Mouse (Mus musculus): ENCODE data around the gene Dpp6.

Gene Dpp6

DNA sequence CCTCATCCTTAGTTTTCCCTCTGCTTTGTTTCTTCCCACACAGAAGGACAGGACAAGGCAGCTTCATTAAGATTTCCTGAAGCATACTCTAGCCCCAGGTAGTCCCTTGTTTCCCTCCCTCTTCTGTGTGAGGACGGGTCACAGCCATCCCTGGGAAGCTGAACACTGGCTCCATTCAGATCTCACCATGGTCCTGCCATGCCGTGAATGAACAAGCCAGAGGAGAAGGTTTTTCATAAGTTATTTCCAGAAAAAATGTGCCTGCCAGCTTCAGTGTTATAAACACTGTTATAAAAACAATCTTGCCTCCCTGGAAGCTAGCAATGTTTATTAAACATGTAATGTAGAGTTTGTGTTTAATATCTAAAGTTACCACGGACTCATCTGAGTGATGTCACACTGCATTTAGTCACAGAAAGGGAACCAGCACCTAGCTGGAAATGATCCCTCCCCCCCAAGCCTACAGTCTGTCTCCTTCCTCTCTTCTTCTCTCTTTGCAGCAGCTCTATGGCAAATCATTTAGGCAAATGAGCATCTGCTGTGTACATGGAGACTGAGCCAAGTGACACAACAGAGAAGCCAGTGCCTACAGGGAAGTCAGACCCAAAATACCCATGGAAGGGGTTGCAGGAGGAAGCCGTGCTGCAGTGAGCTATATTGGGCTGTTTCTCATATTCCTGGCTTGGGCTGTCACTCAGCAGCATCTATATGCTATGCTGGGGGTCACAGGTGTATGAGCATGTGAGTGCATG is 128.3 kb downstream of the Dpp6 start:
- DNase-seq (ENCODE audit: low spot score in 2 of 2), result no peak

GRCm38 (mm10) chr5:26969941-26970590 is 153.1 kb downstream of the Dpp6 start:
- DNase-seq (ENCODE audit: low spot score in 2 of 2), result no peak

- DNase-seq (ENCODE audit: low spot score in 2 of 2), result no peak
These were observed 156.2 kb downstream of the Dpp6 start for GRCm38 (mm10) chr5:26973166-26973565.

GRCm38 (mm10) chr5:26979348-26979747 is 162.3 kb downstream of the Dpp6 start:
- DNase-seq (ENCODE audit: low spot score in 2 of 2), result no peak

DNA sequence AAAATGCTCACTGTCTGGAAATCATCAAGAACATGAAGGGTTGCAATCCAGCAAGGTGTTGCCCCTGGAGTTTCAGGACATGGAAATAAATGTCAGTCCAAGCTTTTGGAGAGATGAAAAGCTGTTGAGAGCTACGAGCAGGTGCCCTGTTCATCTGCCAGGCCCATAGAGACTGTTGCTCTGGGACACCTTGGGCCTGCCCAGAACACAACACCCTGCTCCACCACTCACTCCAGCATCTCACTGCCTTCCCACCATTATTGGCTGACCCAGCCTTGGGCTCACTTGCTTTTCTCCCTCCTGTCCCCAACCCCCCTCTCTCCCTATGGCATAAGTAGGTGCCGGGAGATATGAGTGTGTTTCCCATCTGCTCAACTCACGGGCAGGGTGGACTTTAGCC is 162.8 kb downstream of the Dpp6 start:
- DNase-seq (ENCODE audit: low spot score in 2 of 2), result no peak

- DNase-seq (ENCODE audit: low spot score in 2 of 2), result no peak
These were observed 168.1 kb downstream of the Dpp6 start for GRCm38 (mm10) chr5:26985114-26985513.

GRCm38 (mm10) chr5:26991587-26991986 is 174.6 kb downstream of the Dpp6 start:
- no peak for DNase-seq (ENCODE audit: low spot score in 2 of 2)

- DNase-seq (ENCODE audit: low spot score in 2 of 2), result no peak
These were observed 186.5 kb downstream of the Dpp6 start for GRCm38 (mm10) chr5:27003537-27003936.

- no peak for DNase-seq (ENCODE audit: low spot score in 2 of 2)
These were observed 192.2 kb downstream of the Dpp6 start for GRCm38 (mm10) chr5:27009157-27009556.

GRCm38 (mm10) chr5:27010582-27010981 is 193.6 kb downstream of the Dpp6 start:
- no peak for DNase-seq (ENCODE audit: low spot score in 2 of 2)

- no peak for DNase-seq (ENCODE audit: low spot score in 2 of 2)
These were observed 201.4 kb downstream of the Dpp6 start for GRCm38 (mm10) chr5:27018314-27018956.

- DNase-seq (ENCODE audit: low spot score in 2 of 2), result no peak
These were observed 211.6 kb downstream of the Dpp6 start for GRCm38 (mm10) chr5:27028611-27029010.

DNA sequence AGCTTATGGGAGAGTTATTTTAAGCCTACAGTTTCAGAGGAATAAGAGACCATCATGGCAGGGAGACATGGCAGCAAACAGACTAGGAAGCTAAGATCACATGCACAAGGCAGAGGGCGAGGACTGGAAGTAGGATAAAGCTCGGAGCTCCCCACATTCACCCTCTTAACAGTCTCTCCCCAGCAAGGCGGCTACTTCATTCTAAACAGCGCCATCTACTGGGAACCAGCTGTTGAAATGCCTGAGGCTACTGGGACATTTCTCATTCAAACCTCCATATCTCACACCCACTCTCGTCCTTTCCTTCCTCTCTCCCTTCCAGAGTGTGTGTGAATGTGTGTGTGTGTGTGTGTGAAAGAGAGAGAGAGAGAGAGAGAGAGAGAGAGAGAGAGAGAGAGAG is 212.8 kb downstream of the Dpp6 start:
- no peak for DNase-seq (ENCODE audit: low spot score in 2 of 2)

GRCm38 (mm10) chr5:27034858-27035257 is 217.9 kb downstream of the Dpp6 start:
- DNase-seq (ENCODE audit: low spot score in 2 of 2), result no peak

GRCm38 (mm10) chr5:27035291-27035690 is 218.3 kb downstream of the Dpp6 start:
- DNase-seq (ENCODE audit: low spot score in 2 of 2), result no peak

DNA sequence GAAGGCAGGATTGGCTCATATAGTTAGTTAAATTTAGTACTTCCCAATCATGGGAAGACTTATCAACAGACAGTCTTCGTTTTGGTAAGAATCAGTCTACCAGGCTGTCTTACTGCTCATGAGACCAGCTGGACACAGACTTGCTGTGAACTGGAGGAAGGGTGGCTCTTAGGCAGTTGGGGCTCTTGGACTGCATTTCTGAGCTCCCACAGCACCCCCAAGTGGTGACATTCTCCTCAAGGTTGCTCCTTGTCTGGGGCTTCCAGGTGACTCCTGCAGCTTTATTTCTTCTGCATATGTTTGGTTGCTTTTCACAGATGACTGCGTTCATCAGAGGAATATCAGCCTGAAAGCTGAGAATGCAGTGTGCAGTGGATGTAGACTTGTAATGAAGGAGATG is 218.9 kb downstream of the Dpp6 start:
- DNase-seq (ENCODE audit: low spot score in 2 of 2), result no peak

GRCm38 (mm10) chr5:27037796-27038195 is 220.8 kb downstream of the Dpp6 start:
- DNase-seq (ENCODE audit: low spot score in 2 of 2), result no peak

GRCm38 (mm10) chr5:27048167-27048566 is 231.2 kb downstream of the Dpp6 start:
- no peak for DNase-seq (ENCODE audit: low spot score in 2 of 2)

GRCm38 (mm10) chr5:27048926-27049325 is 231.9 kb downstream of the Dpp6 start:
- no peak for DNase-seq (ENCODE audit: low spot score in 2 of 2)

DNA sequence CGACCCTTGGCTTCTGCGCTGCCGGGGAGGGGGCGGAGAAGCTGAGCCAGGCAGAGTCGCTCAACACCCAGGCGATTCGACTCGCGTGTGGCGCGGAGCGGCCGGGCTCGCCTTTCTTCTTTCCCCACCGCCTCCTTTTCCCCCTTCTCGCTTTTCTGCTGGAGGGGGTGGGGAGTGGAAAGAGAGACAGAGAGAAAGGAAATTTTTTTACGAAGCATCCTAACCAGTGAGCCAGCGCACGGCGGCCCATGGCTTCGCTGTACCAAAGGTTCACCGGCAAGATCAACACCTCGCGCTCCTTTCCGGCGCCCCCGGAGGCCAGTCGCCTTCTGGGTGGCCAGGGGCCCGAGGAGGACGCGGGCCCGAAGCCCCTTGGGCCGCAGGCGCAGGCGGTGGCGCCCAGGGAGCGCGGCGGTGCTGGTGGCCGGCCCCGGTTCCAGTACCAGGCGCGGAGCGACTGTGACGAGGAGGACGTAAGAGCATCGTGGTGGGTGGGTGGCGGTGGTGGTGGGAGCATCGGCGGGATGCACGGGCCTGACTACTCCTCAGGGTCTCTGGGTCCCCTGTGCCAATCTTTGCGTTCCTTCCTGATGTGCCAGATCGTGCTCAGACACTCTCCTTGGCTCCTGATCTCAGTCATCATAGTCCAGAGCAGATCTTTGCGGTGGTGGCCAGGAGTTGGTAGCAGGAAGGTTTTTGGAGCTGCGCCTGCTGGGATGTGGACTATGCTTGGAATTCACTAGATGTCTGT is 232.5 kb downstream of the Dpp6 start:
- DNase-seq (ENCODE audit: low spot score in 2 of 2), result no peak

- DNase-seq (ENCODE audit: low spot score in 2 of 2), result no peak
These were observed 234.2 kb downstream of the Dpp6 start for GRCm38 (mm10) chr5:27051250-27051649.

GRCm38 (mm10) chr5:27052441-27052840 is 235.4 kb downstream of the Dpp6 start:
- no peak for DNase-seq (ENCODE audit: low spot score in 2 of 2)

All from urinary bladder, postnatal 36 days (tissue).